Mouse (Mus musculus) limb, embryonic 14.5 days (tissue): ENCODE results near the gene AU022252. TPM values are rescaled to one million over a fixed set of nuclear protein-coding genes. Genes with fewer than 3 reads are reported as not detected.

Experiments
- ATAC-seq: fragments of 200-750 bp; cut with Nextera tagmentation; 2 replicates; pipeline ENCODE4 v1.8.0; 2017; ENCODE audit warnings: low read depth, moderate number of reproducible peaks, moderate TSS enrichment; ENCODE audit not compliant: low FRiP score
- DNase-seq: peaks from one replicate; pipeline ENCODE4 v3.0.0-alpha.2; 2015; ENCODE audit warnings: low spot score
- H3K27ac ChIP-seq: fragments of 300-500 bp; sonication (generic); replicated peaks from 2 replicates; pipeline ENCODE4 v1.5.1; 2014; ENCODE audit warnings: low read depth, mild to moderate bottlenecking, low read length, moderate library complexity, mixed read lengths
- H3K27me3 ChIP-seq: fragments of 300-500 bp; sonication (generic); 2 replicates; pipeline ENCODE4 v1.6.1; 2014; ENCODE audit warnings: low read length, mixed read lengths; ENCODE audit not compliant: control insufficient read depth, insufficient read depth
- H3K36me3 ChIP-seq: fragments of 300-500 bp; sonication (generic); 2 replicates; pipeline ENCODE4 v1.6.1; 2014; ENCODE audit warnings: mild to moderate bottlenecking, low read length, moderate library complexity, mixed read lengths; ENCODE audit not compliant: control insufficient read depth, insufficient read depth
- H3K4me1 ChIP-seq: fragments of 300-500 bp; sonication (generic); 2 replicates; pipeline ENCODE4 v1.6.1; 2014; ENCODE audit warnings: antibody characterized with exemption, low read length, mixed read lengths; ENCODE audit not compliant: control insufficient read depth, insufficient read depth
- H3K4me2 ChIP-seq: fragments of 300-500 bp; sonication (generic); replicated peaks from 2 replicates; pipeline ENCODE4 v1.6.1; 2014; ENCODE audit warnings: low read depth, mild to moderate bottlenecking, low read length, moderate library complexity; ENCODE audit not compliant: severe bottlenecking
- H3K4me3 ChIP-seq: fragments of 300-500 bp; sonication (generic); replicated peaks from 2 replicates; pipeline ENCODE4 v1.5.1; 2014; ENCODE audit warnings: low read length
- H3K9ac ChIP-seq: fragments of 300-500 bp; sonication (generic); 2 replicates; pipeline ENCODE4 v1.6.1; 2014; ENCODE audit warnings: mild to moderate bottlenecking, low read depth, low read length, moderate library complexity; ENCODE audit not compliant: severe bottlenecking
- H3K9me3 ChIP-seq: fragments of 300-500 bp; sonication (generic); 2 replicates; pipeline ENCODE4 v1.6.1; 2016; ENCODE audit warnings: low read length; ENCODE audit not compliant: control insufficient read depth
- POLR2A ChIP-seq: fragments of 200-500 bp; IDR thresholded peaks from 2 replicates; pipeline ENCODE4 v1.8.0; 2012; ENCODE audit warnings: inconsistent platforms, mild to moderate bottlenecking, moderate library complexity, borderline replicate concordance; ENCODE audit not compliant: insufficient read depth, insufficient read length; ENCODE audit errors: extremely low read depth
- WGBS: fragments of 180-500 bp; shearing (Covaris S2); extraction: QIAGEN DNeasy Blood & Tissue Kit; methylation state at CpG from one replicate; pipeline ENCODE4 v1.1.7; 2014; 5-methylcytosine and 5-hydroxymethylcytosine counted together
- polyA plus RNA-seq, 2 experiments: library from polyadenylated mRNA; depleted of rRNA in 1 of 2; stranded (reverse) in 1 of 2; unstranded in 1 of 2; fragments of >200 nt; fragmentation: Nextera tagmentation in 1 of 2; extraction: Ambion mirVana in 1 of 2; gene quantifications; 2 replicates each; pipeline versions ENCODE4 v1.2.1 to v1.2.3; 2012 to 2014

AU022252 gene
- polyA plus RNA-seq, 2 experiments = 17.2 to 31.9 TPM

DNA sequence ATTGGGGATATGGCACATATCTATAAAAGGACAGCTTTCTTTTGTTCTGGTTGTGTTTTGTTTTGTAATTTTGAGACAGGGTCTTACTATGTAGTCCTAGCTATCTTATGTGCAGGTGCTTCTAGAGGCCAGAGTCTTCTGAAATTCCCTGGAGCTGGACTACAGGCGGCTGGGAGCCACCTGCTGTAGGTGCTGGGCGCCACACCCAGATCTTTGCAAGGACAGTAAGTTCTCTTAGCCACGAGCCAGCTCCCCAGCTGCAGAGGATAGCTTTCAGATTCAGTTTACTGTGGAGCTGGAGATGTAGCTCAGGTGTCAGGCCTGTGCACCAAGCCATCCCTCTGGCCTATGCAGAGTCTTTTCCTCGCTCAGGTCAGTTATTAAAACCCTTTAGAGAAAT lies 65.4 kb downstream of the AU022252 start:
- WGBS = 80% methylated on average over 4 of the region's 4 CpGs

DNA sequence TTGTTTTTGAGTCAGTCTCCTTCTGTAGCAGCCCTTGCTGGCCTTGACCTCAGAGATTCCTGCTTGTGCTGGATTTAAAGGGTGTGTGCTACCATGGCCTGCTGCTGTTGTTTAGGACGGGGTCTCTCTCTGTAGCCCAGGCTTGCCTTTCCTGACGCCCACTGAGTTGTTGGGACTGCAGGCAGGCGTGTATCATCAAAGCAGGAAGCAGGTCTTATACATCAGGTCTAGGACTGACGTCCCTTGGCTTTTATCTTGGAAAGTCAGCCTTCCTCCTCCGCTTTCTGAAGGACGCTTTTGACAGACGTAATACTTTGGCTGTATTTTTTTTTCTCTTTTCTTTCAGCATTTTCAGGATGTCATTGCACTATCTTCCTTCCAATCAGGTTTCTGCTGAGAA lies 66.6 kb downstream of the AU022252 start:
- DNase-seq = no peak
- TF ChIP-seq POLR2A = no peak
- Histone ChIP-seq H3K36me3 (peaks cover 25% of the 10 kb centered on the region), H3K4me1 (no peaks in the 10 kb centered on the region), H3K9me3 (no peaks in the 10 kb centered on the region), H3K4me3 (no peak overlapping the region), H3K27ac (no peak overlapping the region), H3K9ac (no peak overlapping the region), H3K27me3 (no peaks in the 10 kb centered on the region), H3K4me2 (no peak overlapping the region)
- 70% methylated on average over 7 of the region's 7 CpGs for WGBS
- ATAC-seq = no peak

More for the DNA sequence above, 65.4 kb downstream of the AU022252 start:
- Histone ChIP-seq H3K9me3 (no peaks in the 10 kb centered on the region), H3K36me3 (peaks cover 25% of the 10 kb centered on the region), H3K4me1 (no peaks in the 10 kb centered on the region; the same call in 1 of the 2 replicates), H3K4me3 (no peak overlapping the region), H3K9ac (no peak overlapping the region), H3K4me2 (no peak overlapping the region), H3K27ac (no peak overlapping the region), H3K27me3 (no peaks in the 10 kb centered on the region)
- ATAC-seq = no peak
- DNase-seq = no peak
- TF ChIP-seq POLR2A = no peak

DNA sequence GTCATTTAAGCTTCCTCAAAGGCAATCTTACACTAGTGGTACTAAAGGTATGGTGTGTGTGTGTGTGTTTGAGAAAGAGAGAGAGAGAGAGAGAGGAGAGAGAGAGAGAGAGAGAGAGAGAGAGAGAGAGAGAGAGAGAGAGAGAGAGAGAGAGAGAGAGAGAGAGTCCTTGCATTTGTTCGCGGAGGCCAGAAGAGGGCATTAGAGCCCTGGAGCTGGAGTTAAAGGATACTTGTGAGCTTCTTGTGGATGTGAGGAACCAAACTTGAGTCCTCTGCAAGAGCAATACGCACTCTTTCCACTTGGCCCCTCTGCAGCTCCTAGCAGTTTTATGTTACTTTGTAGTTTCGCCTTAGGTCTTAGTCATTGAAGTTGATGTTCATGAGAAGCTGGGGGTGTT lies 69.5 kb downstream of the AU022252 start:
- Histone ChIP-seq H3K27ac (no peak overlapping the region), H3K4me1 (no peaks in the 10 kb centered on the region), H3K36me3 (no peaks in the 10 kb centered on the region), H3K4me2 (no peak overlapping the region), H3K27me3 (no peaks in the 10 kb centered on the region), H3K9ac (no peak overlapping the region), H3K9me3 (no peaks in the 10 kb centered on the region), H3K4me3 (no peak overlapping the region)
- WGBS = 68% methylated on average over 4 of the region's 4 CpGs
- DNase-seq = no peak
- no peak for TF ChIP-seq POLR2A
- ATAC-seq = no peak

DNA sequence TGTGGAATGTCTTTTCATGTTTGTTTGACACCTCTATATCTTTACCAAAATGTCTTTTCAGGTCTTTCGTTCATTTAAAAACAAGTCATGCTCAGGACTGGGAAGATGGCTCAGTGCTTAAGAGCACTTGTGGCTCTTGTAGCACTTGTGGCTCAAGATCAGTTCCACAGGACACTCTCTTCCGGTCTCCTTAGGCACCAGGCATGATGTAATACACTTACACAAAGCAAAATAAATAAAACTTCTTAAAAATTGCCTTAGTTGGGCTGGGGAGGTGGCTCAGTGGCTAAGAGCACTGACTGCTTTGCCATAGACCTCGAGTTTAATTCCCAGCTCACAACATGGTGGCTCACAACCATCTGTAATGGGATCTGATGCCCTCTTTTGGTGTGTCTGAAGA lies 71.2 kb downstream of the AU022252 start:
- Histone ChIP-seq H3K27me3 (no peaks in the 10 kb centered on the region), H3K9me3 (no peaks in the 10 kb centered on the region), H3K4me2 (no peak overlapping the region), H3K4me3 (no peak overlapping the region), H3K36me3 (no peaks in the 10 kb centered on the region), H3K27ac (no peak overlapping the region), H3K9ac (no peak overlapping the region), H3K4me1 (no peaks in the 10 kb centered on the region)
- TF ChIP-seq POLR2A = no peak
- 74% methylated on average over 3 of the region's 3 CpGs for WGBS
- DNase-seq (no peak), ATAC-seq (no peak)

DNA sequence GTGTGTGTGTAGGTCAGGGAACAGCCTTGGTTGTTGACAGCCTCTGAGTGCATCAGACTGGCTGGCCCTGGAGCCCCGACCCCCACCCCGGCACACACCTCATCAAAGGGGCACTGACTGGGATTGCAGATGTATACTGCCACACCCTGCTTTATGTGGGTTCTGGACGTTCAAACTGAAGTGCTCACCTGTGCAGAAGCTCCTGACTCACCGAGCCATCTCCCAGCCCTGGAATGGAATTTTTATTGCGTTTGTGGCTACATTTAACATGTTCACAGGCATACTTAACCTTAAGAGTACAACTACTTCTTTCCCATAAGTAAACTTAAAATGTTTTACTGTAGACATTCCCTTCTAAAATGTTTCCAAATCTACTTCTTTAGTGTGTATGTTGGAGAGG lies 74.6 kb downstream of the AU022252 start:
- H3K27ac ChIP-seq = no peak overlapping the region

DNA sequence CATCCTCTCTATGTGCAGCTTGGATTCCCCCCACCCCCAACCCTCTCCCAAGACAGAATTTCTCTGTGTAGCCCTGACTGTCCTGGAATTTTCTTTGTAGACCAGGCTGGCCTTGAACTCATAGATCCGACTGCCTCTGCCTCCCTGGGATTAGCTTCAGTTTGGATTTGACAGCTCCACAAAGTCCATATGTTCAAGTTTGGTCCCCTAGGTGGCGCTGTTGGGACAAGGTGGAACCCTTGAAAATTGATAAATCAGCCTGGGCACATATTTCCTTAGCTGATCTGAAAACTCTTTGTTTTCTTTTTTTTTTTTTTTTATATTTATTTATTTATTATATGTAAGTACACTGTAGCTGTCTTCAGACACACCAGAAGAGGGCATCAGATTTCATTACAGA lies 75.3 kb downstream of the AU022252 start:
- no peak for TF ChIP-seq POLR2A
- H3K9me3 ChIP-seq = no peaks in the 10 kb centered on the region
- no peak for DNase-seq
- no peaks in the 10 kb centered on the region for H3K36me3 ChIP-seq
- no peak overlapping the region for H3K9ac ChIP-seq
- ATAC-seq = no peak
- no peak overlapping the region for H3K4me3 ChIP-seq
- WGBS = 30% methylated on average over 2 of the region's 2 CpGs
- H3K4me2 ChIP-seq = no peak overlapping the region
- no peaks in the 10 kb centered on the region for H3K4me1 ChIP-seq
- no peak overlapping the region for H3K27ac ChIP-seq
- no peaks in the 10 kb centered on the region for H3K27me3 ChIP-seq

More for the DNA sequence above, 74.6 kb downstream of the AU022252 start:
- Histone ChIP-seq H3K4me1 (no peaks in the 10 kb centered on the region), H3K27me3 (no peaks in the 10 kb centered on the region), H3K4me2 (no peak overlapping the region), H3K4me3 (no peak overlapping the region), H3K36me3 (no peaks in the 10 kb centered on the region), H3K9ac (no peak overlapping the region), H3K9me3 (no peaks in the 10 kb centered on the region)
- ATAC-seq = no peak
- 50% methylated on average over 5 of the region's 5 CpGs for WGBS
- DNase-seq = no peak
- no peak for TF ChIP-seq POLR2A

Other genes with a start within 250 kb of the AU022252 start
- gene Slc2a1, start 124.0 kb downstream of the AU022252 start, polyA plus RNA-seq (2012; rRNA removed) = 108 and 155 TPM in 2 replicates
- gene Slc2a1, start 124.0 kb downstream of the AU022252 start, polyA plus RNA-seq (2014; fragmentation: Nextera tagmentation; extraction: Ambion mirVana) = 134 and 141 TPM in 2 replicates
- 10.6 and 13.1 TPM in 2 replicates for gene Zfp691, start 58.5 kb downstream of the AU022252 start, polyA plus RNA-seq (2012; rRNA removed)
- gene Zfp691, start 58.5 kb downstream of the AU022252 start, polyA plus RNA-seq (2014; fragmentation: Nextera tagmentation; extraction: Ambion mirVana) = 7.2 TPM in 2 replicates
- gene Ermap, start 42.7 kb downstream of the AU022252 start, polyA plus RNA-seq (2012; rRNA removed) = 1.7 and 2.1 TPM in 2 replicates
- gene Ermap, start 42.7 kb downstream of the AU022252 start, polyA plus RNA-seq (2014; fragmentation: Nextera tagmentation; extraction: Ambion mirVana) = 0.97 and 1.6 TPM in 2 replicates
- gene Svbp, start 37.4 kb downstream of the AU022252 start, polyA plus RNA-seq (2012; rRNA removed) = 109 and 125 TPM in 2 replicates
- gene Svbp, start 37.4 kb downstream of the AU022252 start, polyA plus RNA-seq (2014; fragmentation: Nextera tagmentation; extraction: Ambion mirVana) = 211 and 245 TPM in 2 replicates
- 0.11 and 0.19 TPM in 2 replicates for gene Tmem269, start 14.5 kb downstream of the AU022252 start, polyA plus RNA-seq (2012; rRNA removed)
- gene Tmem269, start 14.5 kb downstream of the AU022252 start, polyA plus RNA-seq (2014; fragmentation: Nextera tagmentation; extraction: Ambion mirVana) = not detected in 2 replicates
- gene P3h1, start 203 bp upstream of the AU022252 start, polyA plus RNA-seq (2012; rRNA removed) = 162 and 200 TPM in 2 replicates
- gene P3h1, start 203 bp upstream of the AU022252 start, polyA plus RNA-seq (2014; fragmentation: Nextera tagmentation; extraction: Ambion mirVana) = 93.2 and 98.0 TPM in 2 replicates
- 0.38 and 0.59 TPM in 2 replicates for gene Cldn19, start 22.7 kb upstream of the AU022252 start, polyA plus RNA-seq (2012; rRNA removed)
- 0.10 and 0.91 TPM in 2 replicates for gene Cldn19, start 22.7 kb upstream of the AU022252 start, polyA plus RNA-seq (2014; fragmentation: Nextera tagmentation; extraction: Ambion mirVana)
- 410 and 546 TPM in 2 replicates for gene Ybx1, start 61.9 kb upstream of the AU022252 start, polyA plus RNA-seq (2012; rRNA removed)
- gene Ybx1, start 61.9 kb upstream of the AU022252 start, polyA plus RNA-seq (2014; fragmentation: Nextera tagmentation; extraction: Ambion mirVana) = 757 and 793 TPM in 2 replicates
- 65.0 and 81.4 TPM in 2 replicates for gene Ppih, start 87.8 kb upstream of the AU022252 start, polyA plus RNA-seq (2012; rRNA removed)
- gene Ppih, start 87.8 kb upstream of the AU022252 start, polyA plus RNA-seq (2014; fragmentation: Nextera tagmentation; extraction: Ambion mirVana) = 87.9 and 88.5 TPM in 2 replicates
- 2.5 TPM in 2 replicates for gene Ccdc30, start 182.8 kb upstream of the AU022252 start, polyA plus RNA-seq (2012; rRNA removed)
- gene Ccdc30, start 182.8 kb upstream of the AU022252 start, polyA plus RNA-seq (2014; fragmentation: Nextera tagmentation; extraction: Ambion mirVana) = 3.9 and 5.8 TPM in 2 replicates
- gene Ppcs, start 189.7 kb upstream of the AU022252 start, polyA plus RNA-seq (2012; rRNA removed) = 15.3 and 15.5 TPM in 2 replicates
- gene Ppcs, start 189.7 kb upstream of the AU022252 start, polyA plus RNA-seq (2014; fragmentation: Nextera tagmentation; extraction: Ambion mirVana) = 28.4 and 29.1 TPM in 2 replicates
- gene Zmynd12, start 190.1 kb upstream of the AU022252 start, polyA plus RNA-seq (2012; rRNA removed) = 0.19 and 0.29 TPM in 2 replicates
- gene Zmynd12, start 190.1 kb upstream of the AU022252 start, polyA plus RNA-seq (2014; fragmentation: Nextera tagmentation; extraction: Ambion mirVana) = 0.22 and 0.29 TPM in 2 replicates